10 mouse cellular contexts compared by ENCODE assay signal in the genomic region with DNA sequence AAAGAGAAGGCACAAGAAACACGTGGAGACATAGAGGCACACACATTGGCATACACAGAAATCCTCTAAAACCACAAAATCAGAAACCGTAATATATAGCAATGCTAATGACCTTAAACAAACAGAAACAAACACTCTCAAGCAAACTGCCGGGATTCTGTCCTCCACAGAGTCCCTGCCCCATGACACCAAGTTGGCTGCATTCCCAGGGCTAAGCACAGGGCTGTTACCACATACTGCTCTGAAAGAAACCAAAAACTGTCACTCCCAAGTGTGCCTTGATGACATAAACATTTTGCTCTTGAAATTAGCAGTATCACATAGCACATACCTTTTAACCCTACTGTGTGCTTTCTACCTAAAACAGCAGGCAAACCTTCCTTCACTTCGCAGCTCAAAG.
A peak's percentile ranks its signal among the peaks of the same experiment; 100 is the strongest.
DNase-seq lines count a peak whose midpoint lies in the region; ATAC-seq and TF ChIP-seq lines count a peak whose summit lies in the region.
"Had no signal": no experiment of that assay in that cellular context is flagged by ENCODE, and none has a peak within 500 bp of the region (broad histone marks: within the 10 kb centered on the region; RNA-seq: fewer than 3 reads in every experiment).

No protein-coding gene starts in this region.

- WGBS in forebrain, embryonic 16.5 days = 37% methylated on average over 4 of the region's 4 CpGs
- whole genome bisulfite sequencing in forebrain, embryonic 10.5 days = 92% methylated on average over 4 of the region's 4 CpGs
- WGBS in heart, embryonic 14.5 days = 37% methylated on average over 4 of the region's 4 CpGs
- 49% methylated on average over 4 of the region's 4 CpGs for whole genome bisulfite sequencing in liver, embryonic 16.5 days (ENCODE audit: insufficient replicate concordance)
- 52% methylated on average over 4 of the region's 4 CpGs for WGBS in intestine, postnatal 0 days

- no peaks in the 10 kb centered on the region for H3K27me3 ChIP-seq in forebrain, embryonic 16.5 days (replicated peaks; ENCODE audit: control insufficient read depth, insufficient read depth, low read length)
- no peaks in the 10 kb centered on the region for H3K27me3 ChIP-seq in forebrain, embryonic 10.5 days (ENCODE audit: poor library complexity, severe bottlenecking)
- H3K27me3 ChIP-seq in heart, embryonic 14.5 days (ENCODE audit: control insufficient read depth, insufficient read depth, low read length) = no peaks in the 10 kb centered on the region
- no peaks in the 10 kb centered on the region for H3K27me3 ChIP-seq in liver, embryonic 16.5 days (ENCODE audit: control insufficient read depth, insufficient read depth, low read depth, low read length)
- H3K27me3 ChIP-seq in intestine, postnatal 0 days (replicated peaks; ENCODE audit: control insufficient read depth, insufficient read depth, low read length) = no peaks in the 10 kb centered on the region
- H3K27me3 ChIP-seq: neural tube, embryonic 13.5 days had no signal

- ATAC-seq in forebrain, embryonic 16.5 days = peak; percentile 55; the same call in 1 of the 2 replicates
- ATAC-seq in heart, embryonic 14.5 days (ENCODE audit: insufficient number of reproducible peaks, insufficient read depth, low FRiP score, low read depth) = 0 out of 2 replicates have a peak, but pooled peaks have one; percentile 69
- ATAC-seq in liver, embryonic 16.5 days (ENCODE audit: low read depth) = peak; percentile 48; the same call in 1 of the 2 replicates
- no peak for ATAC-seq in intestine, postnatal 0 days

- no peaks in the 10 kb centered on the region for H3K4me1 ChIP-seq in forebrain, embryonic 16.5 days (replicated peaks; ENCODE audit: control insufficient read depth, insufficient read depth, low read length)
- H3K4me1 ChIP-seq in forebrain, embryonic 10.5 days = 0 out of 2 replicates have a peak, but pooled peaks cover 4% of the 10 kb centered on the region
- peaks cover 3 to 12% of the 10 kb centered on the region in 2 experiments; a peak in 2 of 4 replicates for H3K4me1 ChIP-seq in heart, embryonic 14.5 days (ENCODE audit: control insufficient read depth in 2 of 2, insufficient read depth in 2 of 2, low read length in 2 of 2)
- H3K4me1 ChIP-seq in liver, embryonic 16.5 days (ENCODE audit: control insufficient read depth, low read depth, low read length) = no peaks in the 10 kb centered on the region
- no peaks in the 10 kb centered on the region for H3K4me1 ChIP-seq in intestine, postnatal 0 days (replicated peaks; ENCODE audit: control insufficient read depth, insufficient read depth, low read length)

- no peak for DNase-seq in forebrain, embryonic 10.5 days (ENCODE audit: extremely low spot score, low spot score)
- peak; percentile 11 for DNase-seq in Muller cell, postnatal 12 days (ENCODE audit: inconsistent ontology term)
- no peak for DNase-seq in frontal cortex, postnatal 14 days (ENCODE audit: low spot score in 2 of 2)
- DNase-seq in spleen, adult 12 weeks (ENCODE audit: low spot score) = no peak
- DNase-seq: cerebellum, adult 11-12 months had no signal

- no peaks in the 10 kb centered on the region for H3K9me3 ChIP-seq in forebrain, embryonic 16.5 days (ENCODE audit: control insufficient read depth, low read length)
- no peaks in the 10 kb centered on the region for H3K9me3 ChIP-seq in forebrain, embryonic 10.5 days
- H3K9me3 ChIP-seq in heart, embryonic 14.5 days (ENCODE audit: control insufficient read depth, low read length) = 0 out of 2 replicates have a peak, but pooled peaks cover 2% of the 10 kb centered on the region
- no peaks in the 10 kb centered on the region for H3K9me3 ChIP-seq in liver, embryonic 16.5 days (replicated peaks; ENCODE audit: control insufficient read depth, low read length)
- no peaks in the 10 kb centered on the region for H3K9me3 ChIP-seq in intestine, postnatal 0 days (ENCODE audit: control insufficient read depth)
- H3K9me3 ChIP-seq: neural tube, embryonic 13.5 days had no signal

- H3K27ac ChIP-seq in forebrain, embryonic 16.5 days (ENCODE audit: low read length) = no peak overlapping the region
- H3K27ac ChIP-seq in forebrain, embryonic 10.5 days = no peak overlapping the region
- H3K27ac ChIP-seq in heart, embryonic 14.5 days (replicated peaks in 1 of 2; ENCODE audit: control insufficient read depth in 1 of 2, insufficient read depth in 1 of 2, low read depth in 2 of 2, low read length in 2 of 2) = peak overlapping the region; percentile 32 to 53; a peak in 1 of 4 replicates
- no peak overlapping the region for H3K27ac ChIP-seq in liver, embryonic 16.5 days (ENCODE audit: low read length)
- H3K27ac ChIP-seq in intestine, postnatal 0 days (ENCODE audit: low read depth, low read length) = no peak overlapping the region
- H3K27ac ChIP-seq: neural tube, embryonic 13.5 days had no signal

- no peak overlapping the region for H3K4me3 ChIP-seq in forebrain, embryonic 16.5 days (replicated peaks; ENCODE audit: low read length)
- H3K4me3 ChIP-seq in forebrain, embryonic 10.5 days = no peak overlapping the region
- H3K4me3 ChIP-seq in heart, embryonic 14.5 days (ENCODE audit: control insufficient read depth in 1 of 2, insufficient read depth in 1 of 2, low read depth in 1 of 2, low read length in 2 of 2) = no peak overlapping the region
- no peak overlapping the region for H3K4me3 ChIP-seq in liver, embryonic 16.5 days (ENCODE audit: low read depth, low read length)
- no peak overlapping the region for H3K4me3 ChIP-seq in intestine, postnatal 0 days (ENCODE audit: low read depth, low read length)
- H3K4me3 ChIP-seq: neural tube, embryonic 13.5 days had no signal

- no peaks in the 10 kb centered on the region for H3K36me3 ChIP-seq in forebrain, embryonic 16.5 days (ENCODE audit: control insufficient read depth, insufficient read depth)
- H3K36me3 ChIP-seq in forebrain, embryonic 10.5 days (replicated peaks) = no peaks in the 10 kb centered on the region
- no peaks in the 10 kb centered on the region for H3K36me3 ChIP-seq in heart, embryonic 14.5 days (ENCODE audit: control insufficient read depth, insufficient read depth, low read length)
- no peaks in the 10 kb centered on the region for H3K36me3 ChIP-seq in liver, embryonic 16.5 days (ENCODE audit: control insufficient read depth, insufficient read depth)
- no peaks in the 10 kb centered on the region for H3K36me3 ChIP-seq in intestine, postnatal 0 days (ENCODE audit: control insufficient read depth, insufficient read depth)
- H3K36me3 ChIP-seq: neural tube, embryonic 13.5 days had no signal

- no peak for TF ChIP-seq CTCF in intestine, postnatal 0 days (IDR thresholded peaks at IDR 0.05; ENCODE audit: low read depth)

- H3K9ac ChIP-seq in forebrain, embryonic 16.5 days (replicated peaks; ENCODE audit: low read depth, low read length) = no peak overlapping the region
- no peak overlapping the region for H3K9ac ChIP-seq in heart, embryonic 14.5 days (ENCODE audit: low read length)
- H3K9ac ChIP-seq in liver, embryonic 16.5 days (ENCODE audit: low read depth, low read length) = no peak overlapping the region
- no peak overlapping the region for H3K9ac ChIP-seq in intestine, postnatal 0 days (ENCODE audit: low read depth, low read length)
- H3K9ac ChIP-seq: neural tube, embryonic 13.5 days had no signal

- no peak overlapping the region for H3K4me2 ChIP-seq in forebrain, embryonic 16.5 days (ENCODE audit: low read length)
- 0 out of 2 replicates have a peak overlapping the region, but pooled peaks have one; percentile 7 for H3K4me2 ChIP-seq in heart, embryonic 14.5 days (ENCODE audit: low read length)
- no peak overlapping the region for H3K4me2 ChIP-seq in liver, embryonic 16.5 days (ENCODE audit: low read depth, low read length)
- no peak overlapping the region for H3K4me2 ChIP-seq in intestine, postnatal 0 days (replicated peaks; ENCODE audit: low read depth)
- H3K4me2 ChIP-seq: neural tube, embryonic 13.5 days had no signal

Comparison
In these comparisons a context has a peak if more than half of its experiments do, and no peak if none do; other contexts are left out.
1. H3K27ac ChIP-seq: peak in heart, embryonic 14.5 days (2 of 2); none in forebrain, embryonic 16.5 days (single experiment), forebrain, embryonic 10.5 days (single experiment), liver, embryonic 16.5 days (single experiment) and intestine, postnatal 0 days (single experiment).